Mouse (Mus musculus) layer of hippocampus, adult 2 months (tissue): Measurements from ENCODE around the gene Rnf157. TPM values are rescaled to one million over a fixed set of nuclear protein-coding genes. Genes with fewer than 3 reads are reported as not detected.

Source experiments
- DNase-seq, 2 experiments: peaks; one replicate each; pipeline ENCODE4 v3.0.0; 2022; ENCODE audit warnings: low spot score in 2 of 2
- H3K27ac ChIP-seq: fragments of 200-600 bp; 2 replicates; pipeline ENCODE4 v1.8.1; 2022
- H3K4me3 ChIP-seq: fragments of 200-600 bp; 2 replicates; pipeline ENCODE4 v1.8.1; 2022; ENCODE audit warnings: mild to moderate bottlenecking
- CTCF ChIP-seq: fragments of 200-600 bp; conservative IDR thresholded peaks from 2 replicates; pipeline ENCODE4 v1.8.1; 2022; ENCODE audit warnings: antibody characterized with exemption, mild to moderate bottlenecking, moderate library complexity
- total RNA-seq, 2 experiments: library from RNA; stranded (reverse); gene quantifications; 2 replicates each; pipeline ENCODE4 v1.2.3; 2021

Rnf157 gene
- total RNA-seq, 2 experiments from 2014 or later = 227 to 236 TPM

GRCm38 (mm10) chr11:116332232-116332982 lies 80.4 kb downstream of the Rnf157 start:
- Histone ChIP-seq H3K27ac (peak overlapping the region; percentile 77), H3K4me3 (no peak overlapping the region)
- no peak for TF ChIP-seq CTCF
- peak; percentile 50 to 58 for DNase-seq

DNA sequence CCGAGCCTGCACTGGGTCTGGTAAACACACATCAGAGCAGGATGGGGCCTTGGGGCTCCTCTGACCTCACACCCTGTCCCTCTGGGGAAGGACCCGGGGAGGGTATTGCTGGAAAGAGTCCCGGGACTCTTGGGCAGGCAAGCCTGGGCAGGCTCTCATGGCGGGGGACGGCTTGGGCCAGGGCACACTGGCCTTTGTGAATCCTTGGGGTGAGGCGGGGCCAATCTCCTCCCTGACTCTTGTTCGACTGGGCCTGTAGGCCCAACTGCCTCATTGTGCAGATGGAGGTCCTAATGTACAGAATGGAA lies 82.7 kb downstream of the Rnf157 start:
- peak overlapping the region; percentile 79 for H3K27ac ChIP-seq
- no peak for TF ChIP-seq CTCF
- no peak for DNase-seq
- H3K4me3 ChIP-seq = no peak overlapping the region

DNA sequence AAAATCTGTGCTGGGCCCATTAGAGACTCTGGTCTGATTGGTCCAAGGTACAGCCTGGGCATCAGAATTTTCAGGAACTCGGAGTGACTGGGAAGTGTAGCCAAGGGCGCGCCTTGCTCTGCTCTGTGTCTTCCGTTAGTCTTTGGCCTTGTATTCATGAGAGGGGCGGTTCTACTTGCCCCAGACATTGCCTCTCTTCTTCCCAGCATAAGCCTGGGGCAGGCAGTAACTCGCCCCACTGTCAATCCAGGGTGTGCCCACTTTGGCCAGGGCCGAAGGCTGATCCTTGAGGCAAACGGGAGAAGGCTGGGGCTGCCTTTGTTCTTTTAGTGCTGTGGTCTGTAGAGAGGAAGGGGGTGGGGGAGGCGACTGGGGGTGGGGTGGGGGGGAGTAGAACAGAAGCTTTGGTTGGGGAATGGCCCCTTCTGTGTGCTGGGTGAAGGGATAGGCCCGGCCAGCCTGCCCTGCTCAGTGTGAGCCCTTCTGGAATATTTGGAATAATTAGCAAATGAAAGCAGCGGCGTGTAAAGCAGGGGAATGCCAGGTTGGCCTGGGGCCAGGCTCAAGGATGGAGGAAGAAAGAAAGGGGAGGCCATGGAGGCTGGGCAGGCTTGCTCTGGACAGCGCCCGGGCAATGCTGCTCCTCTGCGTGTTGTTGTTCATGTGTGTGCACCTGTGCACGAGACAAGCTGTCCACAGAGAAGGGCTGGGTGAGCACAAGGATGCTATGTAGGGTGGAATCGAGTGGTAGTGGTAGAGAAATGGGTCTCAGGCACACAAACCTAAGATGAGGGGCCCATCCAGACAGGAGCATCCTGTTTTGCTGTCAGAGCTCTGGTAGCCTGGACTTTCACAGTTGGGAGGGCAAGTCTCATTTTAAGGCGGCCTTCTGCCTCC lies 83.3 kb downstream of the Rnf157 start:
- H3K27ac ChIP-seq = peak overlapping the region; percentile 79
- no peak overlapping the region for H3K4me3 ChIP-seq
- no peak for TF ChIP-seq CTCF
- peak in 1 of 2 experiments; percentile 20 for DNase-seq

DNA sequence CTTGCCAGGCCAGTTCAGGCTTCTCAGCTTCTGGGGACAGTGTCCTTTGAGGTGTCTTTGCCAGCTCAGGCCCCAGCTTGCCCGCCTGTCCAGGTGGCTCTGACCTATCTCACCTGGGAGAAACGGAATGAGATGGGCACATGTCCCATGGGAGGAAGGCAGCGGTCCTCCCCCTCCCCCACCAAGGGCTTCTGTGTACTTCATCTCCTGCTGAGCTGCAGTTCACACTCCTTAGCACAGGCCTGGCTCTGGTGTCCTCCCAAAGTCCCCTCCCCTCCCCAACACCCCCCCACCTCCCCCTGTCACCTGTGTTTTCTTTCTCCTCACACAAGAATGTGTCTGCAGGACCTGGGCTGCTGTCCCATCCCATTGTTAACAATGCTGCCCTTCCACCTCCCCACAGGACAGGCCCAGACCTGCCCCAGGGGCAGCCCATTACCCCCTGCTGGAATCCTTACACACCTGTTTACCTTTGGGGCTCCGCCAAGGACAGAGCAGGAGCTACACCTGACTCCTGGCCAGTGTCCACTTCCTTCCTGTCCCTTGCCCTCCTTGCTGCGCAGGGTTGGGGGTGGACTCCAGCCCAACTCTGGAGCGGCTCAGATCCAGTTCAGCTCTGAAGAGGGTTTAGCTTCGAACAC lies 85.7 kb downstream of the Rnf157 start:
- TF ChIP-seq CTCF = no peak
- Histone ChIP-seq H3K4me3 (no peak overlapping the region), H3K27ac (no peak overlapping the region)
- no peak for DNase-seq

- TF ChIP-seq CTCF = peak; percentile 99
- DNase-seq = peak; percentile 64 to 94
- Histone ChIP-seq H3K27ac (peak overlapping the region; percentile 4; the same call in 1 of the 2 replicates), H3K4me3 (peak overlapping the region; percentile 49)
Measured at GRCm38 (mm10) chr11:116318719-116319659, 93.8 kb downstream of the Rnf157 start.

DNA sequence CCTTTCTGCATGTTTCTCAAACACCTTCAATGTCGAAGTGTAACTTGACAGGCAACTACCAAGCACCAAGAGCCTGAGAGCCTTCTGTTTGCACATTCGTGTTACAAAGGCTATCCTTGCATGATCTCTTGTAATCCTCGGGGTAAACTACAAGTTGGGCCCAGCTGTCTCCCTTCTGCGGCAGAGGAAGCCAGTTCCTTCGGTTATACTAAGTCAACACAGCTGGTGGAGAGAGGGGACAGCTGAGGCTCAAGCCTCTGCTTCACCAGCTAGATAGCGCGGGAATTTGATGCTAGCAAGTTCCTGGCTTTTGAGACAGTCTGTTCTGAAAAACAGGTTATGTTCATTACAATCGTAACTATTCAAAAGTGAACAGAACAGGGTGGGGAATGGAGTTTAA lies 100.5 kb downstream of the Rnf157 start:
- DNase-seq = no peak
- no peak for TF ChIP-seq CTCF
- Histone ChIP-seq H3K27ac (no peak overlapping the region), H3K4me3 (no peak overlapping the region)

GRCm38 (mm10) chr11:116311169-116311568 lies 101.7 kb downstream of the Rnf157 start:
- Histone ChIP-seq H3K4me3 (no peak overlapping the region), H3K27ac (no peak overlapping the region)
- TF ChIP-seq CTCF = no peak
- DNase-seq = no peak

- DNase-seq = no peak
- no peak for TF ChIP-seq CTCF
- no peak overlapping the region for H3K27ac ChIP-seq
- no peak overlapping the region for H3K4me3 ChIP-seq
Measured at GRCm38 (mm10) chr11:116309601-116310000, 103.2 kb downstream of the Rnf157 start.

GRCm38 (mm10) chr11:116307762-116308531 lies 104.9 kb downstream of the Rnf157 start:
- DNase-seq = no peak
- no peak for TF ChIP-seq CTCF
- H3K27ac ChIP-seq = no peak overlapping the region
- no peak overlapping the region for H3K4me3 ChIP-seq

DNA sequence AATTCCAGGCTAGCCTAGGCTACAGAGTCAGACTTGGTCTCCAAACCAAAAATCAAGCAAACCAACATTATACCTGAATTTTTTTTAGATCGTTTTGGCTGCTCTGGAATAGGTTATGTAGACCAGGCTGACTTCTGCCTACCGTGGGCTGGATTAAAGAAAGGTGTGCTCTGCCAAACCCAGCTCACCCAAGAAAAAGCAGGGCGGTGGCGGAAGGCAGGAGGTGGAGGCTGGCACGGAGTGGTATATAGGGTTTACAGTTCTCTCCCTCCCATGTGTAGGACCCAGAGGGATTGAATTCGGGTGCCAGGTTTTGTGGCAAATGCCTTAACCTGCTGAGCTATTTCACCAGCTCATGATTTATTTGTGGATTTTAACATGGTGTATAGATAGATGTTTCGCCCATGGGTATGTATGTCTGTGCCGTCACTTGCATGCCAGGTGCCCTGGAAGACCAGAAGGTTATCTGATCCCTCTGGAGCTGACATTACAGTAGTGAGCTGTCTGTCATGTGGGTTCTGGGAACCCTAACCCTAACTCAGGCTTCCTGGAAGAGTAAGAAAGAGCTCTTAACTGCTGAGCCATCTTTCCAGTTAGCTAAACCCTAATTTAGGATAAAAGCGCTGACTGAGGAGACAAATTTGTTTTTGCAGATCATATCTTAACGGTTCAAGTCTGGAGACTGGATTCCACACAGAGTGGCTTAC lies 105.7 kb downstream of the Rnf157 start, which contains the start of gene Exoc7:
TSS of gene Exoc7 (minus strand) at position 215 of the 707 bp plus-strand sequence.
- H3K27ac ChIP-seq = peak within 1 kb of the TSS; percentile 93
- TF ChIP-seq CTCF = no peak
- DNase-seq = no peak
- peak within 1 kb of the TSS; percentile 92 for H3K4me3 ChIP-seq
